Mouse (Mus musculus) lung, postnatal 36 days (tissue): ENCODE results near the gene Zfp706.
A peak's percentile ranks its signal among the peaks of the same experiment; 100 is the strongest.

Experiments used
- DNase-seq: peaks from one replicate; pipeline ENCODE4 v3.0.0; 2022; ENCODE audit warnings: mixed read lengths

The Zfp706 gene

GRCm38 (mm10) chr15:37007233-37007958, at the start of gene Zfp706:
Zfp706 (minus strand) TSS chr15:37007773.
- DNase-seq, result peak; percentile 99

GRCm38 (mm10) chr15:37054582-37054981, 47.0 kb upstream of the Zfp706 start:
- no peak for DNase-seq

DNA sequence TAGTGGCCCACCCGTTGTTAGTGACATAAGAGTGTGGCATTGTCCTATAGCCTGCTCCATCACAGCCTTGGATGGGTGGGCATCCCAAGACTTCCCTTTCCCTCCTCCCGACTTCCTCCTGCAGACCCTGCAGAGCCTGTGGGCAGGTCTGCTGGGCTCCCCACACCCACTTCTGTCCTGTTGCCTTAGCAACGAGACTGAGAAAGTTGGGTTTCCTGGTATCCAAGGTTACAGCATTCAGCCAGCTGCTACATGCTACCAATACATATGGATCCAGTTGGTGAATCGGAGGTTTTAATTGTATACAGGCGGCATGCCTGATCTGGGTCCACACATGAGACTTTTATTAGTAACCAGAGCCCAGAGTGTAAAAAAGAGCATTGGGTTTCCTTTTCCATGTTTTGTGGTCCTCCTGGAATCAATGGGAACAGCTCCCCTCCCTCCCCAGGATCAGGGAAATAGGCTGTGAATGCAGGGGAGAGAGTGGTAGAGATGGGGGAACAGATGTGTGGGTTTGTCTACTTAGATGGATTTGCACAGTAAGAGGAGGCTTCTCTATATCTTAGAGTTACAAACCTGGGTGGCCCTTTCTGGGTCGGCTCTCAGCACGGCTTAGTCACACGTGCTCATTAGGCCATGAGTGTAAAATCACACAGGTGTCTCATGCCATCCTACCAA, 45.7 kb upstream of the Zfp706 start:
- DNase-seq, result no peak

GRCm38 (mm10) chr15:37047403-37047802, 39.8 kb upstream of the Zfp706 start:
- no peak for DNase-seq

DNA sequence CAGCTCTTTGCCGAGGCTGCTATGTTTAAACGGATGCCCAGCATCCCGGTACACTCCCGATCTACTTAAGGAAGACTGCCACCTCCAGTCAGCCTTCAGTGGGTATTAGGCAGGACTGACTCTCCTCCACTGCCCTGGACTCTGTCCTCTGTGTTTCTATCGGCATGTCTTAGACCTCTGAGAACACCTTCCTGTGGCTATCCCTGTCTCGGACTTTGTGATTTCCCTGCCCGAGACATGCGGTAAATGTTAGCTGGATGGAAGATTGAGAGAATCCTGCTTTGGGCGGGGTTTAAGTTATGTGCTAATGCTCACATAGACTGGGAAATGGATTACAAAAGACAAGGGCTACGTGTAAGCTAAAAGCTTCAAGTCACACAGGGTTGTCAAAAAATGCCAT, 39.0 kb upstream of the Zfp706 start:
- no peak for DNase-seq

GRCm38 (mm10) chr15:37046131-37046530, 38.6 kb upstream of the Zfp706 start:
- DNase-seq, result peak; percentile 26

DNA sequence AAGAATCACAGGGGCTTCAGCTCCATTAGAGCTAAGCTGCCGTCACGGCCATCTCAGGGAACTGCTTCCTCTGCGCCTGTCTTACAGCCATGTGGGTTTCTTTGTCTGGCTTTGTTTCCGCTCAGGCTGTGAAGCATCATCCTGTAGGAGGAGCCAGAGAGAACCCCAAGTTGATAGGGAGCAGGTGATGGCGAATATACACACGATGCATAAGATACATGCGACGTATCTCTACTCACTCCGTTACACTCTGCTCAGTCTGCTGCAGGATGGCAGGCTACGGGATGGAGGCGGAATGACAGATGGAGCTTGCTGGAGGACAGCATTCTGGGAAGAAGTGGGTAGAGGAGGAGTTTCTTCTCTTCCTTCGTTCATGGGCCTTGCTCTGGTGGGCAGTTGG, 37.9 kb upstream of the Zfp706 start:
- DNase-seq, result no peak

GRCm38 (mm10) chr15:37042559-37042958, 35.0 kb upstream of the Zfp706 start:
- DNase-seq, result peak; percentile 10

- DNase-seq, result peak; percentile 54
Observed at GRCm38 (mm10) chr15:37041214-37041613, 33.6 kb upstream of the Zfp706 start.

GRCm38 (mm10) chr15:37038666-37039065, 31.1 kb upstream of the Zfp706 start:
- DNase-seq, result no peak

GRCm38 (mm10) chr15:37037704-37038103, 30.1 kb upstream of the Zfp706 start:
- DNase-seq, result no peak

DNA sequence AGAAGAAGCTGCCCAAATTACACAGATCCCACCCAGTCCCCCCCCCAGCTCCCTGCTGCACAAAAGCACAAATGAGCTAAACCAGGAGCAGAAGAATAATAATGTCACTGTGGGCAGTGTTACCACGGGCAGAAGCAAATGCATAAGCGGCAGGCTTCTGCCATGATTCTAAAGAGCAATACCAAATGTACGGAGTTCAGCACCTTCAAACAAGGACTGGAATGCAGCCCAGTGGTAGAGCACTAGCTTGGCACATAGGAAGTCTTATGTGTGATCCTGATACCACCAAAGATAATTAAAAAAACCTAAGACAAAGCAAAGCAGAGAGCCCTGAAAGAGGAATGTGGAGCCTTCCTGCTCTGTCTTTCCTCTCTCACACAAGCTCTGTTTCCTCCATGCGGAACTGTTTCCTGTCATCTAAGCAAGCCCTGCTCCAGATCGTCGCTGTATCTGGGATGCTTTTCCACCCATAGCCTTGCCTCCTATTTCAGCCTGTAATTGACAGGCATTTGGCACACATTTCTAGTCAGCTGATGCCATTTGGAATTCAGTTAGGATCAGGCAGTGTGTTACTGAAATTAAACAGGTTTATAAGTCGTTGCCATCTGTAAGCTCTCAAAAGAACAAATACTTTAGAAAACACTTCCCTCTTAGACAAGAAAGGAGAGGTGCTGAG, 29.0 kb upstream of the Zfp706 start:
- peak; percentile 64 for DNase-seq

DNA sequence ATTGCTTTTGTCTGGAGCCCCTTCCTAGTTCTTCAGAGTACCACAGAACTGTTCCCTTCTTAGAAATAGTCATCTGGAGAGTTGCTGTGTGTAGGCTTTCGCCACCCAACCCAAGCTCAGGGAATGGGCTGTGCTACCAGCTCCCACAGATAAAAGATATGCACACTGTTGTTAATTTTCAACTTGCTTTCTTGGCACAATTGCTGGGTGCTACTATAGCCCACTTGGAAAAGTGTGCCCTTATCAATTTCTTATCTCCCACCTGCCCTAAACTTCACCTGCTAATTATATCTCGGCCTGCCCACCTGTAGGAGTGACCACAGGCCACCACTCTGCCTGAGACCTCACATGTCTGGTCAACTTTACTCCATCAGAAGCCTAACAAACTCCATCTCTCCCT, 26.6 kb upstream of the Zfp706 start:
- no peak for DNase-seq

DNA sequence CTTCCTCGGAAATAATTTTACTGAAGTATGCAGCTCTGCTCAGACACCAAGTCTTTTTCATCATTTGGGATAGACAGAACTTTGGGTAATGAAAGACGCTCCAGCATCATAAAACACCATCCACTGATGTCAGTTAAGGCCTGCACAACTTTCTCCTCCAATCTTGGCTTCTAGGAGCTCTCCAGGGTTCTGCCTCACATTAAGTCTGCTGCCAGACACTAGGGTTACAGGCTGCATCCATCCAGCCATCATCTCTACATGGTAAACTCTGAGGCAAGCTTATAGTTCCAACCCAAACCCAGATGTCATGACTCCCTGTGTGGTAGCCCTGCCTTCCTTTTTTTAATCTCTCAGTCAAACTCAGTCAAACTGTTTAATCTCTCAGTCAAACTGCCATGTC, 25.9 kb upstream of the Zfp706 start:
- no peak for DNase-seq

DNA sequence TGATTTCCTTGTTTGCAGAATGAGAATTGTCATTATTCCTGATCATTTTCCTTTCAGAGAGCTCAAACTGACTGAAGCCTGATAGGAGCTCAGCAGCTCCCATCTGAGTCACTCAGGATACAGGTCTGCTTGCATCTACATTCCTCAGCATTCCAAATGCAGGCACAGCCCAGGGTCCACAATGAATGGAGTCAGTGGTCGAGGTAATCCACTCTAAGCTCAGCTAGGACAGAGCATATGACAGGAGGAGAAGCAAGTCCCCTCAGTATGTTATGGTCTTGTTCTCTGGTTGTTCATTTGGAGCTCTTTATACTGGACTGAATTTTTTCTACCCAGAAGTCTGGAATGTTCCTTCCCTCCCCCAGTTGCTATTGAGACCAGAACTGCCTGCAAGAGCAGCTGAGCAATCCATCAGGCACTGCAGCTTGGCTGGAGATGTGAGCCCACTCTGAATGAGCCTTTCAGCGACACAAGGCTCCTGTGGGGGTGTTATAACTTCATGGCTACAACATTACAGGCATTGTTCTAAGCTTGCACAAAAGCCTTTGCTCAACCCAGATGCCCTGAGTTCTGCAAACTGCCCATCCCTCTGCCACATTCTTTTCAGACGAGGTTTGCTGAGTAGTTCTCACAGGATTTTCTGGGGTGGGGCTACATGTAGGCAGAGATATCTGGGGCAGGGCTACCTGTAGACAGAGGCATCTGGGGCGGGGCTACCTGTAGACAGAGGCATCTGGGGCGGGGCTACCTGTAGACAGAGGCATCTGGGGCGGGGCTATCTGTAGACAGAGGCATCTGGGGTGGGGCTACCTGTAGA, 24.0 kb upstream of the Zfp706 start:
- peak; percentile 19 for DNase-seq

- peak; percentile 17 for DNase-seq
Observed at GRCm38 (mm10) chr15:37030929-37031328, 23.4 kb upstream of the Zfp706 start.

DNA sequence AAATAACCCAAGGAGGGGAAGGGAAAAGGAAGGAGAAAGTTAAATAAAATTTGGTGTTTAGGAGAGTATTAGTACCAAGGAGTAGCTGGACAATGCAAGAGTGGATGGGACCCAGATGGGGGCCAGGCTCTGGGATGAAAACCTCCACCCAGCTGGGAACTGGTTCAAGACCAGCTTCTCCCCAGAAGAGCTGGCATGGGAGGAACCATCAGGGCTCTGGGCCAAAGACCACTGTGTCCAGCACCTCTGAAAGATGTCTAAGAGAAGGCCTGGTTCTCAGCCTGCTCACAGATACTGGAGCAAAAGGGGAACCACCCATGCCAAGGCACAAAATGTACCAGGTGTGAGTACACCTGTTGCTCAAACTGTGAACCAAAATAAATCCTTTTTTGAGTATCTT, 20.4 kb upstream of the Zfp706 start:
- no peak for DNase-seq

GRCm38 (mm10) chr15:37026458-37026857, 18.9 kb upstream of the Zfp706 start:
- DNase-seq, result no peak

GRCm38 (mm10) chr15:37020581-37021245, 13.1 kb upstream of the Zfp706 start:
- DNase-seq, result no peak

DNA sequence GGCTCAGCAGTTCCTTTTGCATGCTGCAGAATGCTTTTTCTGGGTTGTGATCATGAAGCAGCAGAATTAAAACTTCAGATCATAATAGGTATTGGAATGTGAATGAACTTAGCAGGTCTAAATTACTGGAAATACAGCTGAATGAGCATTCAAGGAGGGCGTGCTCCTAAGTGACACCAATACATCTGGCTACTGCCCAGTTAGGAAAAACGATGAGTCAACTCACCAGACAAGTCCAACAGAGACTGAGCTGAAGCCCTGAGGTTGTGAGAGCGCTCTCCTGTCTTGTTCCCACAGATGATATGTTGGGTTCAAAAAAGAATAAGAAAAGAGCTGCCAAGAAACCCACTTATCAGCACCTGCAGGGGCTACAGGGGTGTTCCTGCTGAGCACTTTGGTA, 11.9 kb upstream of the Zfp706 start:
- no peak for DNase-seq

DNA sequence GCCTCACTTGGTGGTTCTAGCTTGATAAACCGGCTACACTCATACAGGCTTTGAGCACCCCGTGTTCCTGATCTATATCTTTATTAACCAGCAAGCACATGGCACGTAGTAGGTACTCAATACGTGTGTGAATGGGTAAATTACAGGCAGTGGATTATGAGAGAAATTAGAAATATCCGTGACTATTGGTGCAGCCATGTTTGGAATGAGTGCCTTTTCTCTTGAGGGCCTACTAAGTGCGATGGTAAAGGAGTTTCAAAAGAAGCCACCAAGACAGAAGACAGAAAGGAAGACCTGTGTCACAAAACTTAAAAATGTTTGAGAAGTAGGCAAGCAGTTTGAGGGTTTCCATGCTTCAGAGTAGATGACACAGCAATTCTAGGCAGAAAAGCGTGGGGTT, 4.3 kb upstream of the Zfp706 start:
- no peak for DNase-seq

GRCm38 (mm10) chr15:37011316-37011715, 3.7 kb upstream of the Zfp706 start:
- no peak for DNase-seq

- DNase-seq, result no peak
Observed at GRCm38 (mm10) chr15:37008546-37008945, 973 bp upstream of the Zfp706 start.
